Mouse (Mus musculus) limb, embryonic 13.5 days (tissue): ENCODE results near the gene Teddm3. TPM values are rescaled to one million over a fixed set of nuclear protein-coding genes. Genes with fewer than 3 reads are reported as not detected.
"Not testable (repeated sequence)": the region's sequence is repeated elsewhere in the genome, so short reads cannot be mapped to it uniquely, and the experiment has no call there.

Experiments
- ATAC-seq: fragments of 200-750 bp; cut with Nextera tagmentation; 2 replicates; pipeline ENCODE4 v1.8.0; 2017; ENCODE audit warnings: low read depth, moderate number of reproducible peaks, moderate TSS enrichment; ENCODE audit not compliant: low FRiP score
- H3K27ac ChIP-seq: fragments of 300-500 bp; sonication (generic); 2 replicates; pipeline ENCODE4 v1.5.1; 2015; ENCODE audit warnings: inconsistent platforms, mild to moderate bottlenecking, moderate library complexity
- H3K27me3 ChIP-seq: fragments of 300-500 bp; sonication (generic); 2 replicates; pipeline ENCODE4 v1.6.1; 2015; ENCODE audit warnings: mild to moderate bottlenecking, inconsistent platforms
- H3K36me3 ChIP-seq: fragments of 300-500 bp; sonication (generic); 2 replicates; pipeline ENCODE4 v1.6.1; 2015; ENCODE audit warnings: inconsistent platforms, mild to moderate bottlenecking, moderate library complexity
- H3K4me1 ChIP-seq: fragments of 300-500 bp; sonication (generic); 2 replicates; pipeline ENCODE4 v1.6.1; 2015; ENCODE audit warnings: inconsistent platforms
- H3K4me2 ChIP-seq: fragments of 300-500 bp; sonication (generic); replicated peaks from 2 replicates; pipeline ENCODE4 v1.6.1; 2015; ENCODE audit warnings: inconsistent platforms, mild to moderate bottlenecking, moderate library complexity
- H3K4me3 ChIP-seq: fragments of 300-500 bp; sonication (generic); 2 replicates; pipeline ENCODE4 v1.5.1; 2015; ENCODE audit warnings: moderate library complexity, mild to moderate bottlenecking, inconsistent platforms
- H3K9ac ChIP-seq: fragments of 300-500 bp; sonication (generic); 2 replicates; pipeline ENCODE4 v1.6.1; 2015; ENCODE audit warnings: mild to moderate bottlenecking, inconsistent platforms
- H3K9me3 ChIP-seq: fragments of 300-500 bp; sonication (generic); 2 replicates; pipeline ENCODE4 v1.6.1; 2016; ENCODE audit warnings: inconsistent platforms
- WGBS: fragments of 180-500 bp; shearing (Covaris S2); methylation state at CpG from one replicate; pipeline ENCODE4 v1.1.7; 2015; 5-methylcytosine and 5-hydroxymethylcytosine counted together
- polyA plus RNA-seq: library from polyadenylated mRNA; unstranded; fragments of >200 nt; fragmentation: Nextera tagmentation; extraction: Ambion mirVana; gene quantifications from 2 replicates; pipeline ENCODE4 v1.2.1, GENCODE M21; 2015

Gene Teddm3
- polyA plus RNA-seq, result not detected in 2 replicates

DNA sequence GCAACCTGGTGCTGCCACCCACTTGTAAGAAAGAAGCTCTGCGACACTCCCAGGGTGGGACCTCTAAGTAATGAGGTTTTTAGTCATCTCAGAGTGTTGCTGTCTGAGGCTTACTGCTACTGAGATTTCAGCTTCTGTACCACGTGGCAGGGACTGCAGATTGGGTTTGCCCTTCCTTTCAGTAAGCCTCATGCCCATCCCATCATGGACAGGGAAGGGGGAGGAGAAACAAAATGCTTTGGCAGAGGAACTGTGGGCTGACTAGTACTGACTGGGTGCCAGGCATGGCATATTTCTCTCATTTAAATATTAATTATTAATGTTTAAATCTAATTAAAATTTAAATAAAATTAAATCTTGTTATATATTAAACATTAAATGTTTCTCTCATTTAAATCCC is at the start of gene Teddm3:
Teddm3 (minus strand) TSS at position 101 of the 400 bp plus-strand sequence.
- not testable (repeated sequence) for H3K36me3 ChIP-seq, H3K27ac ChIP-seq, H3K27me3 ChIP-seq, H3K9me3 ChIP-seq, H3K4me2 ChIP-seq, H3K9ac ChIP-seq, H3K4me3 ChIP-seq, ATAC-seq, H3K4me1 ChIP-seq
- no CpG with 5 or more reads among the region's 2 CpGs for WGBS

DNA sequence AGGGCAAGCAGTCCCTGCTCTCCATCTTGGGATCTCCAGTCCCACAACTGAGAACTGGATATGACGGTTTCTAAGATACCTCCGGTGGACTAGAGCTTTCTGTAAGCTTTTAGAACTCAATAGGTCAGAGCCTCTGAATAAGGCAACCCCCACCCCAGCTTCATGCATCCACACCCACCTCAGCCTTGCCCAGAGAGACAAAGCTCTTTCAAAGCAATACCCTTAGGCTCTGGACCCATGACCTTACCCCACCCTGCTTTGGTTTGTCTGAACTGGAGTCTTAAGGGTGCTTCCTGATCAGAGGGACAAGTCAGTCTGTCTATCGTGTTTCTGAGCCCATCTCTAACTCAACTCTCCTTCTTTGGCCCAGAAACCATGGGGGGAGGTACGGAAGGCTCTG is 48.9 kb upstream of the Teddm3 start:
- no peak overlapping the region for H3K27ac ChIP-seq
- H3K36me3 ChIP-seq, result no peaks in the 10 kb centered on the region
- 84% methylated on average over 4 of the region's 4 CpGs for WGBS
- no peak overlapping the region for H3K9ac ChIP-seq
- peaks cover 20% of the 10 kb centered on the region for H3K4me1 ChIP-seq
- H3K4me2 ChIP-seq, result no peak overlapping the region
- no peak overlapping the region for H3K4me3 ChIP-seq
- no peaks in the 10 kb centered on the region for H3K9me3 ChIP-seq
- ATAC-seq, result no peak
- H3K27me3 ChIP-seq, result 0 out of 2 replicates have a peak, but pooled peaks cover 6% of the 10 kb centered on the region

DNA sequence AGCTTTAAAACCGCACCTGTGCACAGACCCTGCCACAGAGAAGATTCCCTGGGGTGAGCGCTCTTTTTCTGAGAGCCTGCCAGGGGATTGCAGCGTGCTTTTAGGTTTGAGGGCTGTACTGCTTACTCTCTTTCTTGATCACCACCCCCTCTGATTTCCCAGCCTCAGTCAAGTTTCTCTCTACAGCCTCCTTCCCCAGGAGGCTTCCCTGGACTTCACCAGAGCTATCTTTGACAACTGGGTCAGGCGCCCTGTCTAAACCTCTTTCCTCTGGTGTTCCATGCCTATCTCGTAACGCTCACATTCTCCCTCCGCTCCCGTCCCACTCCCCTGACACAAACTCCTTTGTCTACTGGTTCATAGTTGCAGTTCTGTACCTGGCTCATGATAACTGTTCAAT is 45.6 kb upstream of the Teddm3 start:
- H3K36me3 ChIP-seq, result no peaks in the 10 kb centered on the region
- H3K4me1 ChIP-seq, result peaks cover 4% of the 10 kb centered on the region; the same call in 1 of the 2 replicates
- 63% methylated on average over 8 of the region's 8 CpGs for WGBS

DNA sequence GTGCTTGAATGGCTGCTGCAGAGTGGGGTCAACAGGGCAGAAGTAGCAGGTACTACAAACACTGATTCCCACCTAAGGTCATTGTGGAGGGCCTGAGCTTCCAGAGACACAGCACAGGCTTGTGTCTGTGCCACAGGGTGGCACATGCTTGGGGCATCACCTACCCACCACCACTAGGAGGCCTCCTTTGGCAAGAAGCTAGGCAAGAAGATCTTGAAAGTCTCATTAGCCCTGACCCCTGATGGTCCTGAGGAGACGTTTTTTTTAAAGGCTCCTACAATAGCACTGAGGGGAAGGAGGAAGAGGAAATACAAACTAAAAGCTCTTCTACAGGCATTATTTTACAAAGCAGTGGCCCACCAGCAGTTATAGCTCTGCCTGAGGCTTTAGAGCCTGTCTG is 44.7 kb upstream of the Teddm3 start:
- H3K9me3 ChIP-seq, result no peaks in the 10 kb centered on the region
- no peak overlapping the region for H3K4me3 ChIP-seq
- no peaks in the 10 kb centered on the region for H3K4me1 ChIP-seq
- H3K27me3 ChIP-seq, result 0 out of 2 replicates have a peak, but pooled peaks cover 10% of the 10 kb centered on the region
- no peaks in the 10 kb centered on the region for H3K36me3 ChIP-seq
- H3K9ac ChIP-seq, result no peak overlapping the region
- no peak overlapping the region for H3K4me2 ChIP-seq
- no peak overlapping the region for H3K27ac ChIP-seq
- ATAC-seq, result no peak
- WGBS, result 0% methylated on average over 1 of the region's 1 CpGs

More for the DNA sequence above, 45.6 kb upstream of the Teddm3 start:
- no peak overlapping the region for H3K4me3 ChIP-seq
- ATAC-seq, result no peak
- no peaks in the 10 kb centered on the region for H3K9me3 ChIP-seq
- 0 out of 2 replicates have a peak, but pooled peaks cover 10% of the 10 kb centered on the region for H3K27me3 ChIP-seq
- no peak overlapping the region for H3K9ac ChIP-seq
- no peak overlapping the region for H3K27ac ChIP-seq
- H3K4me2 ChIP-seq, result no peak overlapping the region

DNA sequence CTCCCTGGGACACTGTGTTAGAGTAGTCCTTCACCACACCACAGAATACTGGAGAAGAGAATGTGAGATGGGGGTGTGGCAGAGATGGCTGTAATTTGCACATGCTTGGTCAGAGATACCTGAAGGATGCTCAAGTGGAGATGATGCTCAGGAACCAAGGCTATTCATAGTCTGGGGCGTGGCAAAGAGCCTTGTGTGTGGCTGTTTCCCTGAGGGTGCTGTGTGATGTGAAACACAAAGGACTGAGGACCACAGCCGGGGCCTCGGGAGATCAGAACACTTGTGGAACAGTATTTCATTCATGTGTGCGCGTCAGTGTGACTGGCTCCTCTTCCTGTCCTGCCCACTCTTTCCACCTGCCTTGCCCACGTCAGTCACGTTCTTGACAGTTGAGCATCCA is 44.2 kb upstream of the Teddm3 start:
- Histone ChIP-seq H3K36me3 (no peaks in the 10 kb centered on the region), H3K4me2 (no peak overlapping the region), H3K9ac (no peak overlapping the region), H3K27ac (no peak overlapping the region), H3K4me3 (no peak overlapping the region), H3K27me3 (0 out of 2 replicates have a peak, but pooled peaks cover 10% of the 10 kb centered on the region), H3K4me1 (no peaks in the 10 kb centered on the region), H3K9me3 (no peaks in the 10 kb centered on the region)
- no peak for ATAC-seq
- WGBS, result 86% methylated on average over 7 of the region's 7 CpGs

DNA sequence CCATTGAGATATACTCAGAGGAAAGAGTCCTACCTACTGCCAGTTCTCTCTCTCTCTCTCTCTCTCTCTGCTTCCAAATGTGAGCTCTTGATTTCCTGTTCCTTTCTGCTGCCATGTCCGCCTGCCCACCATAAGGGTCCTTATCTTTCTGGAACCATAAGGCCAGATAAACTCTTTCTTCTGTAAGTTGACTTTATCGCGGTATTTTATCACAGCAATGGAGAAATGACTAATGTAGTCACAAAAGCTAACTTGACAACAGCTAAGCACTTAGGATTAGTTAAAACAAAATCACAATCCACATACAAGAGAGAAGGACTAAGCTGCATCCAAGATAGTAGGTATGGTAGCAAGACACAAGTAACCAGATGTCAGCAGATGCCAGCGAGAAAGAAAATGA is 43.7 kb upstream of the Teddm3 start:
- no peak overlapping the region for H3K4me2 ChIP-seq
- no peak overlapping the region for H3K27ac ChIP-seq
- H3K4me3 ChIP-seq, result no peak overlapping the region
- WGBS, result 94% methylated on average over 4 of the region's 4 CpGs
- no peak for ATAC-seq
- H3K9me3 ChIP-seq, result no peaks in the 10 kb centered on the region
- H3K36me3 ChIP-seq, result no peaks in the 10 kb centered on the region
- no peak overlapping the region for H3K9ac ChIP-seq
- no peaks in the 10 kb centered on the region; the same call in 1 of the 2 replicates for H3K4me1 ChIP-seq
- H3K27me3 ChIP-seq, result 0 out of 2 replicates have a peak, but pooled peaks cover 10% of the 10 kb centered on the region

DNA sequence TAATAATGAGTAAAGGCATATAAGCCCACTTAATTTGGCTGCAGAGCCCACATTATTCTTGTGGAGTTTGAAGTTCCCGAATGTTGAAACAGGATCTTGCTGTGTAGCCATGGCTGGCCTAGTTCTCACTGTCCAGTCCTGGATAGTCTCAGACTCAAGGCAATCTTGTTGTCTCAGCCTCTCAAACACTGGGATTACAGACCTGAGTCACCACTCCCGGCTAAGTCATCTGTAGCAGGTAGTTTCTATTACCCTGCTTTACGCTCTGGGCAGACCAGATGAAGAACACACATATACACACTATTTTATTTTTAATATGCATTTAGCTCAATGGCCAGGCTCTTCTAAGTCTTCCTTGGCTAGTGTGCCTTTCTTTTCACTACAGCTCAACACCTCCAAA is 42.8 kb upstream of the Teddm3 start:
- Histone ChIP-seq H3K4me3 (no peak overlapping the region), H3K27me3 (0 out of 2 replicates have a peak, but pooled peaks cover 5% of the 10 kb centered on the region), H3K27ac (no peak overlapping the region), H3K4me2 (no peak overlapping the region), H3K36me3 (no peaks in the 10 kb centered on the region), H3K9me3 (no peaks in the 10 kb centered on the region), H3K9ac (no peak overlapping the region), H3K4me1 (peaks cover 9% of the 10 kb centered on the region)
- no peak for ATAC-seq
- 85% methylated on average over 3 of the region's 3 CpGs for WGBS

DNA sequence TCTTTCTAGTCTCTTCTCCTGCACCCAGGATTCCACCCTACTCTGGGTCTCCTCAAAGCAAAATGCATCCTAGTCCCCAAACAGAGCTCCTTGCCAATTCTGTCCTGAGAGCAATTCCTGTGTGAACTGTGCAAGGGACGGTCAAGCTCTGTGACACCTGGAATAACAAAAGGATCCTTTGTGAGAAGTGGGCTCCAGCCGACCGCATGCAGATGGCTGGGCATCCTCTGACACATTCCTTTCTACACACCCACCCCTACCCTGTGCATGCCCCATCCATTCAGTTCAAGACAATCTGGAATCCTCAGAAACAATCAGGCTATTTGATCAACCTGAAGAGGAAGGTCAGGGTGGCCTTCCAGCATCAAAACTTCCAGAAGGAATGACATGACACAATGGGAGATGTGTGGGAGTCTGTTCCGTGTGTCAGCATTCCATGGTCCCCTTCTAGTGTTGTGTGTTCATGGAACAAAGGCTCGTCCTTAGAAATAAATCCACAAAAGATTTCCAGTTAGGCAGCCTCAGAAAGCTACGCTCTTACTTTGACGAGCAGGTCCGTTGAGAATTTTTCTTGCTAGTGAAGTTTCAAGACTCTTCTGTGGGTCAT is 41.6 kb upstream of the Teddm3 start:
- H3K27me3 ChIP-seq, result peaks cover 7% of the 10 kb centered on the region; the same call in 1 of the 2 replicates
- no peak overlapping the region for H3K9ac ChIP-seq
- no peak overlapping the region for H3K4me3 ChIP-seq
- H3K27ac ChIP-seq, result no peak overlapping the region
- no peak for ATAC-seq
- WGBS, result 75% methylated on average over 8 of the region's 8 CpGs
- H3K4me1 ChIP-seq, result peaks cover 12% of the 10 kb centered on the region
- no peaks in the 10 kb centered on the region for H3K36me3 ChIP-seq
- no peak overlapping the region for H3K4me2 ChIP-seq
- H3K9me3 ChIP-seq, result no peaks in the 10 kb centered on the region

DNA sequence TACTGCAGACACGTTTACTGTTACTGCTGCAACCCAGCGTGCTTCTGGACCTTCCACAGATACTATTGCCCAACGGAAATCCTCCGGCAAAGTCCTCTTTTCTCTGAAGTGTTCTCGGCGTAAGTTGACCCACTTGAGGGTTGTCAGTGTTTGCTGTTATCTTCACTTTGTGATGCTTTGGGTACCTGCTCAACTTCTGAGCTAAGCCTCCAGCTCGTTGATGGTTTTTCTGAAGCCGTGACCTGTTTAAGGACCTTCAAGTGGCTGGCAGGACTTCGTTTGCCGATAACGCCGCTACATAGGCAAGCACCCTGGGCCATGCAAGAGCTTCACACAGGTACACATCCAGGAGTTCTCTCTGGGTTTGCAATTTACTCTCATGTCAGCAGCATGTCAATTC is 40.4 kb upstream of the Teddm3 start:
- ATAC-seq, result no peak
- H3K36me3 ChIP-seq, result no peaks in the 10 kb centered on the region

DNA sequence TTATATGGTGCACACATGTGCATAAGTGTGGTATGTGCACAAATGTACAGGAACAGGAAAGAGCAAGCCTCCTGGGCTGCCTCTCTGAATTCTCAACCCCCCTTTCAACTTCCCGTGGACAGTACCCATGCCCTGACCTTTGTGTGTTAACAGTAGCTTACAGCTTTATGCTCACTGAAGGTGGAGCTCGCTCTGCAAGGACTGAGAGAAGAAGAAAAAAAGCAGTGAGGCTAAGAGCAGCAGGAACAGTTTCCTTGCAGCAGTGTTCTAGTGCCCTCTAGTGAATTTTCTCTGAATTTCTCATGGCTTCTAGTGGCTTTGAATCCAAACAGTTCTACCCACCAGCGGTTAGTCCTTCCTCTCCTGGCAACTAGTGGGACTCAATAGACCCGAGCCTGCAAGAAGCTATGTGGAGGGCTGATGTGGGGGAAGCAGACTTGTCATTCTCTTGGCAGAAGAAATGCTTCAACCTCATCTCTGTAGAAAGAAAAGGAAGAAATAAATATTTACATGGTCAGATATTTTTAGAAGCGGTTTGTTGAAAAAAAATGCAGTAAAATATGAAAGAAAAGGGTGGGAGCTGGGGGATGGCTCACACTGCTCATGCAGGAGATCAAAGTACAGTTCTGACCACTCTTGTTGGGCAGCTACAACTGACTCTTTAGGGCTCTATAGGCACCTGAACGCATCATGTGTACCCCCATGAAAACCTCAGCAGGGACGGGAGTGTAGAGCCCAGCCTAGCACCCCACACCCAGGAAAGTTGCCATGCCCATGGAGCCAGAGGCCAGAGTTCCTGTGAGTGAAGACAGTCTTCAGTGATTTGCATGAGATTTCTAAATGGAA is 38.9 kb upstream of the Teddm3 start:
- H3K27ac ChIP-seq, result no peak overlapping the region
- H3K9ac ChIP-seq, result no peak overlapping the region
- no peak overlapping the region for H3K4me2 ChIP-seq
- no peak overlapping the region for H3K4me3 ChIP-seq
- 37% methylated on average over 7 of the region's 7 CpGs for WGBS
- peaks cover 13% of the 10 kb centered on the region for H3K4me1 ChIP-seq
- peak; percentile 71; the same call in 1 of the 2 replicates for ATAC-seq
- no peaks in the 10 kb centered on the region for H3K9me3 ChIP-seq
- H3K27me3 ChIP-seq, result peaks cover 7% of the 10 kb centered on the region; the same call in 1 of the 2 replicates
- H3K36me3 ChIP-seq, result no peaks in the 10 kb centered on the region

More for the DNA sequence above, 40.4 kb upstream of the Teddm3 start:
- H3K9ac ChIP-seq, result no peak overlapping the region
- H3K27me3 ChIP-seq, result peaks cover 7% of the 10 kb centered on the region; the same call in 1 of the 2 replicates
- H3K27ac ChIP-seq, result no peak overlapping the region
- peaks cover 12% of the 10 kb centered on the region for H3K4me1 ChIP-seq
- H3K9me3 ChIP-seq, result no peaks in the 10 kb centered on the region
- H3K4me2 ChIP-seq, result no peak overlapping the region
- H3K4me3 ChIP-seq, result no peak overlapping the region
- 88% methylated on average over 12 of the region's 12 CpGs for WGBS

DNA sequence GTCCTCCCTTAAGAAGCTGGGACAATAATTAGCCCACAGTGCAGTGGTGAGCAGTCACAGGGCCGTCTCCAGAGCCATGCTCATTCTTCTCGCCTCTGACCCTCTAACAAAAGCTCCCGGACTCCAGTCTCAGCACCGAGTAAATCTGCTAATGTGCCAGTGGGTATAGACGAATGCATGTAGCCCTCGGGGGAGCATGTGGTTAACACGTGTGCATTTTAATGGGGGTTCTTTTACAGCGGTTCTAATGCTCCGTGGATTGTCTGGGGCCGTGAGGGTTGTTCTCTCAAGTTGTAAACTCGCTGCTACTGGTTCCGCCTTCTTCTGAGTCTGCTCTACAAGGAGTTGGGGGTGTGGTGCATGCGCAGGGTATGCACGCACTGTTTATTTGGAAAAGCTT is 37.8 kb upstream of the Teddm3 start:
- peak overlapping the region; percentile 17 for H3K4me2 ChIP-seq
- H3K4me1 ChIP-seq, result peaks cover 15% of the 10 kb centered on the region
- H3K27me3 ChIP-seq, result peaks cover 7% of the 10 kb centered on the region; the same call in 1 of the 2 replicates
- no peaks in the 10 kb centered on the region for H3K9me3 ChIP-seq
- H3K36me3 ChIP-seq, result no peaks in the 10 kb centered on the region
- 16% methylated on average over 14 of the region's 14 CpGs for WGBS
- H3K4me3 ChIP-seq, result no peak overlapping the region
- no peak overlapping the region for H3K27ac ChIP-seq
- H3K9ac ChIP-seq, result no peak overlapping the region
- peak; percentile 73; the same call in 1 of the 2 replicates for ATAC-seq

DNA sequence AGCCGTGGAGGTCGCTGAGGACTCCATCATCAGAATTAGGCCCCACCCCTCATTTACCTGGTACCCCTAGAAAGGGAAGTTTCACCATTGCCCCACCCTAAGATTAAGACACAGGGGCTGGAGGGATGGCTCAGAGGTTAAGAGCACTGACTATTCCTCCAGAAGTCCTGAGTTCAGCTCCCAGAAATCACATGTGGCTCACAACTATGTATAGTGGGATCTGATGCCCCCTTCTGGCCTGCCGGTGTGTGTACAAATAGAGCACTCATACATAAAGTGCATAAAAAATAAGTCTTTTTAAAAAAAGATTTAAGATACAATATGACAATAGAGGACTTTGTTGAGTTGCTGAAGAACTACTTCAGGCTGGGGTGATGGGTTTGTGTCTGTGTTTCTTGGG is 34.5 kb upstream of the Teddm3 start:
- no peak overlapping the region for H3K27ac ChIP-seq
- H3K9ac ChIP-seq, result no peak overlapping the region
- H3K4me2 ChIP-seq, result no peak overlapping the region
- 78% methylated on average over 3 of the region's 3 CpGs for WGBS
- no peak overlapping the region for H3K4me3 ChIP-seq
- no peaks in the 10 kb centered on the region for H3K36me3 ChIP-seq
- peaks cover 15% of the 10 kb centered on the region for H3K4me1 ChIP-seq
- ATAC-seq, result no peak
- H3K27me3 ChIP-seq, result peaks cover 2% of the 10 kb centered on the region; the same call in 1 of the 2 replicates
- H3K9me3 ChIP-seq, result no peaks in the 10 kb centered on the region
